Mouse (Mus musculus) spleen, adult 2 months (tissue): ENCODE data around the gene Trim44.

Source experiments
- CTCF ChIP-seq: fragments of 200-500 bp; IDR thresholded peaks from 2 replicates; pipeline ENCODE4 v1.5.1; 2011; ENCODE audit warnings: mild to moderate bottlenecking, inconsistent platforms; ENCODE audit not compliant: insufficient read depth, insufficient read length, insufficient replicate concordance; ENCODE audit errors: extremely low read depth
- POLR2A ChIP-seq: fragments of 200-500 bp; IDR thresholded peaks from 2 replicates; pipeline ENCODE4 v1.6.1; 2011; ENCODE audit warnings: low read depth, low read length, inconsistent platforms

GRCm38 (mm10) chr2:102400605-102401351, 6.8 kb downstream of the Trim44 start:
- TF ChIP-seq CTCF (no peak), POLR2A (0 out of 2 replicates have a peak, but pooled peaks have one; percentile 3)
